Mouse (Mus musculus): ENCODE data around the gene Prdm2.

- TF ChIP-seq CTCF (IDR thresholded peaks at IDR 0.05; ENCODE audit: borderline replicate concordance, insufficient read depth, low read length) (no peak), POLR2A (IDR thresholded peaks at IDR 0.05; ENCODE audit: low read depth, low read length) (no peak)
Observed at GRCm38 (mm10) chr4:143218858-143219257, 6.1 kb upstream of the Prdm2 start.

Data from embryonic fibroblast, embryonic 13.5 days (primary cell).